Mouse (Mus musculus) heart, adult 2 months (tissue): ENCODE results near the gene Gm20431.

Source experiments
- CTCF ChIP-seq: fragments of 200-600 bp; IDR thresholded peaks from 2 replicates; pipeline ENCODE4 v1.8.1; 2022; ENCODE audit warnings: antibody characterized with exemption, mild to moderate bottlenecking, moderate library complexity
- EP300 ChIP-seq: fragments of 200-500 bp; IDR thresholded peaks from 2 replicates; pipeline ENCODE4 v1.6.1; 2011; ENCODE audit warnings: low read depth, low read length, control low read depth; ENCODE audit not compliant: insufficient read depth
- POLR2A ChIP-seq: fragments of 200-500 bp; IDR thresholded peaks from 2 replicates; pipeline ENCODE4 v1.6.1; 2011; ENCODE audit warnings: mild to moderate bottlenecking, low read depth, low read length, control low read depth; ENCODE audit not compliant: insufficient read depth

GRCm38 (mm10) chr2:167621255-167622087 is 39.8 kb downstream of the Gm20431 start:
- no peak for TF ChIP-seq CTCF
- TF ChIP-seq POLR2A, result no peak
- TF ChIP-seq EP300, result no peak
